Mouse (Mus musculus) embryo, embryonic 10.5 days (tissue): Measurements from ENCODE around the gene Gm20696.
A peak's percentile ranks its signal among the peaks of the same experiment; 100 is the strongest.

ENCODE experiments used
- DNase-seq: peaks from one replicate; pipeline ENCODE4 v3.0.0-alpha.2; 2015; ENCODE audit warnings: low spot score

The Gm20696 gene

GRCm38 (mm10) chr6:99624542-99624941 lies 42.1 kb downstream of the Gm20696 start:
- DNase-seq = no peak

DNA sequence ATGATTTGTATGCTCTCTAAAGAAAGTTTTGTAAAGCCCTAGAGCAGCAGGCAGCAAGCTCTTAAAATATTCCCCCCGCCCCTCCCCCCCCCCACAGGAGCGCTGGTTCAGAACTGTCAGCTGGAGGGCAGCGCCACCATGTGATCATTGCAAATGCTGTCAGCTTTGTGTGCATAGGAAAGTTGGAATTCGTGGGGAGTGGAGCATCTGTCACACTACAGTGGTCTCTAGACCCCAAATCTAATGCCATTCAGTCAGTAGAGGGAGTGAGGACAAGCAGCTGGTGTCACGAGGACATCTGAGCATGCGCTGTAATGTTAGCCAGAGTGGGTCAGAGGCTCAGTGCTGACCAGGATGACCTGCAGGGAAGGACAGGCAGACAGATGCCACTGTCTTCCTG lies 43.0 kb downstream of the Gm20696 start:
- DNase-seq = peak; percentile 77

DNA sequence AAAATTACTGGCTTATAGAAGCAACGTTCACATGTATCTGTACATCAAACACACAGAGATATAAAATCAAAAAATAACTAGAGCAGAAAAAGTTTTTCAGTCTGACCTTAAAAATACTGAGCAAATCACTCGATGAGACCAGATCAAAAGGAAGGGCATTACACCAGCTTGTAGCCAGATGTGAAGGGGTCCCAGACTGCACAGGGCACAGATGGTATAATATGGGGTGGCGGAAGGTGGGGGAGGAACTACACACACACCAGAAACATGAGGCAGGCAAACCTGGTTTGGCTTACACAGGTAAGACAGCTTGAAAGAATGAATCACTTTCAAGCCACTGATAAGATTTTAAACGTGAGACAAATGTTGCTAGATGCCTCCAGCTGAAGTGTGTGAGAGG lies 45.4 kb downstream of the Gm20696 start:
- DNase-seq = no peak

- no peak for DNase-seq
These were observed 46.1 kb downstream of the Gm20696 start for GRCm38 (mm10) chr6:99620471-99620870.

- DNase-seq = no peak
These were observed 46.6 kb downstream of the Gm20696 start for GRCm38 (mm10) chr6:99619964-99620363.

GRCm38 (mm10) chr6:99619466-99619865 lies 47.1 kb downstream of the Gm20696 start:
- no peak for DNase-seq

- DNase-seq = no peak
These were observed 48.7 kb downstream of the Gm20696 start for GRCm38 (mm10) chr6:99617867-99618266.

DNA sequence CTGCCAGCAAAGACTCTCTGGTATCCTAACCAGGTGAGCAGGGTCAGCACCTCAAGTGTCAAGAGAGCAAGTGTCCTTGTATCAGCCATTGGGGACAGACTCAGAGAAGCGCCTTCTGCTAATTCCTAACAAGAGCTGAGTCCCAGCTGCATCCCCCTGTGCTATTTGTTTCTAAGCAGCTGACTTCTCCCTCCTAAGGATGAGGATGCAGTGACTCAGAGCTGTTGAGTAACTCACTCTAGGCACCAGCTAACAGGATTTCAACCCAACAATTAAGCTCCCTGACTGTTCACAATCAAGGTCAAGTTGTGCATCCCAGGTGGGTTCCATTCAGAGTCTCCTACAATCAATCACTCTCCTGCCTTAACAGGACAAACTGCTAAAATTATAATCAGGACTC lies 49.2 kb downstream of the Gm20696 start:
- no peak for DNase-seq

GRCm38 (mm10) chr6:99615272-99615751 lies 51.3 kb downstream of the Gm20696 start:
- peak; percentile 72 for DNase-seq

DNA sequence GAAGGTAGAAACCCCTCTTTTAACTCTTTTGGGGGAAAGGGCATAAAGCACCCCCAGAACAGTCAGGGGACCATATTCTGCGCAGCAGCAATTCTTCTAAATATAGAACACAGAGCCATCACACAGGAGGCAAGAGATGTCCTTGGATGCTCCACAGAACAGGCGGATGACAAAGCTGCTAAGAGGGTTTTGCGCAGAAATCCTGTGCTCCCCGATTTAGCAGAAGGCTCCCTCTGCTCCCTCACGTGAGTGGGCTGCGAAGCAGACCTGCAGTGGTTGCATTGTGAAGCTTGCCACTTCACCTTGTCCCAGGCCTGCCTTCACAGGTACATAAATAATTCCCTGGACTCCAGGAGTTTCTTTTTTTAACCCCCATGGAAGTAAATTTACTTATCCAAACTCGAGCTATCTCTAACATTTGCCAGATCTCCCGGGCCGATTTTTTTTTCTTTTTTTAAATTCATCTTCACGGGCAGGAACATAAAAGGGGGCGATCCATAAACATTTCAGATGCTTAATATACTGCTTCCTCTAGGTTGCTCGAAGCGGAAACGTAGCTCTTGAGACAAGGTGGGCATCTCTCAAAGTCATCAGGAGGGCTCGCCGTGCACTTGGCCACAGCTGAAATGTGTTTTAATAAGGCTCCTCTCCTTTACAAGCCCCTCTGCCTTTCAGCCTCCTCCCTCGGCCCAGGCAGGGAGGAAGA lies 51.9 kb downstream of the Gm20696 start:
- DNase-seq = no peak

- no peak for DNase-seq
These were observed 54.7 kb downstream of the Gm20696 start for GRCm38 (mm10) chr6:99611866-99612265.

DNA sequence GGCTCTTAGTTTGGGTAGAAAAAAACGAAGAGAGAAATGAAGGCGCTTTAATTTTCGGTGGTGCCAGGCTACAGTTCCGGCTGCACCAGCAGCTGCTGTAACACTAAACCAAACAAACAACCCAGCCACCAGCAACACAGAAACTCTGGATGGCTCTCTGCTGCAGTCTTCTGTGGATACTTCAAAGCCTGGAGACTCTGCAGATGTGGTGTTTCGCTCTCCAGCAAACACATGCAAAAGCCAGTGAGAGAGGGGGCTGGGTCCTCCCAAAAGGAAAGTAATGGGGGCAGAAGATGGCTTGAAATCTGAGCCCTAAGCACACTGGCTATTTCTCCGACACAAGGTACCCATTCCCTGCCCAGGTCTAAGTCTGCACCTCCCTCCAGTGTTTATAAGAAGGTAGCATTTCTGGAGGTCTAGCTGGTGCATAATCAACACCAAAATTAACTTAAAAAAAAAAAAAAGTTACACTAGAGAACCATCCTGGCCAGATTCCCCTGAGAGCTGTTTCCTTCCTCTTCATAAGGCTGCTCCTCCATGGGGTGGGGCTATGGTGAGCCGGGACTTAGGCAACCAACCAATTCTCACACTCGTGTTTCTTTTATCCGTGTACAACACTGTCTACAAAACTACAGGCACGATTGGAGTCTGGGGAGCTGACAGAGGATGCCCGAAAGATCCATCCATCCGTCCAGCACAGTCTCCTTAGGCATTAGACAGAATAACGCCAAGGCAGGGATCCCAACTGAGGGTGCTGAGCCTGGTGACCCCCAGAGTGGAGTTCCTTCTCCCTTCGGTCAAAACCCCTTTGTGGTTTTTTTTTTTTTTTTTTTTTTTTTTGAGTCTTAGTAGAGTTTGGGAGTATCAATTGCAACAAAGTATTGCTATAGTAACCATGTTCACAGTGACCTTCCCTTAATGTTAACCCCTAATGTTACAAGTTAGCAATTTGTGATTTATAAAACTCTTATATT lies 55.9 kb downstream of the Gm20696 start:
- DNase-seq = peak; percentile 66

DNA sequence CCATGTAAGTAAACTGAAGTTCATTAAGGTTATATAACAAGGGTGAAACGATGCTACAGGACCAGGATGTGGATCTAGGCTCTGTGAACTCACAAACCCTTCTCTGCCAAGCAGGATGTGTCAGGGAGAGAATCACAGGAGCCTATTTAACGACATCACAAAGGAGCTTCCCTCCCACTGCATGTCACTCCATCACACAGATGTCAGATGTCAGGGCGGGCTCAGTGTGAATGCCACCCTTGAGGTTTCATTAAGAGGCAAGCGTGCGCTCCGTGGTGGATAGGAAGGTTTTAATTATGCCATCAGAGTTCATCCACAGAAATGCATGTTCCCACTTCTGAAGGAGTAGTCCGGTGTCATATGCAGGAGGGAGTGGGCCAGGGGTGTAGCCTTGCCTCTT lies 60.5 kb downstream of the Gm20696 start:
- DNase-seq = no peak

DNA sequence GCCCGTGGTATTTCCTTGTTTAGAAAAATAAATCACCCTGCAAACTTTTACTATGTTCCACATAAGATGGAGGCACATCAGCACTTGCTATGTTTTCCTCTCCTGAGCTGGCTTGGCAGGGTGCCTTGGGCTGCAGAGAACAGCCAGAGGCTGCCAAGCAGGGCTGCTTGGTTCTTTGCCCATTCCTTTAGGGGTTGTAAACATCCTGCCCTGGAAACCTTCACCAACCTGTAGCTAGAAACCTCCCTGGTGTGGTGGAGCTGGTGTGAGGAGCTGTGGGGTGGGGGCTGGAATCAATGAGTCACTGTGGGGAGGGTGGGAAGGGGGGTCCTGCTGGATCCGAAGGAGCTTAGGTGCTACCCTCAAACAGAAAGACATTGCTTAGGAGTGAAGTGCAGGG lies 61.8 kb downstream of the Gm20696 start:
- DNase-seq = no peak

- DNase-seq = no peak
These were observed 64.2 kb downstream of the Gm20696 start for GRCm38 (mm10) chr6:99602434-99602833.

DNA sequence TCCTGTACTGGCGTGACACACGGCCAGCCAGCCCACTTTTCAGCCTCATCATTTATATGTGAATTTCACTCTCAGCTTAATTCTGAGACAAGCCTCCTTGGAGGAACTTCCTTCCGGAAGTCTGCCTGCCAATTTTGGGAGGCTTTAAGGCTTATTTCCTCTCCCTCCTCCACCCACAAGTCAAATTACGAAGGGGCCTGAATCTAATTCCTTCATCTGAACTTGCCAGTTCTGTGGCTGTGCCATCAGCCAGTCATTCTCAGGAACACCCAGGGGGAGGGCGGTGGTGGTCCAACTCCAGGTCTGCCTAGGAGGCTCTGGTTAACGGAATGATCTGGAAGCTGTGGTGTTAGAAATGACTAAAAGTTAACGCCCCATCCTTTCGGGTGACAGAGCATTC lies 65.7 kb downstream of the Gm20696 start:
- DNase-seq = no peak

DNA sequence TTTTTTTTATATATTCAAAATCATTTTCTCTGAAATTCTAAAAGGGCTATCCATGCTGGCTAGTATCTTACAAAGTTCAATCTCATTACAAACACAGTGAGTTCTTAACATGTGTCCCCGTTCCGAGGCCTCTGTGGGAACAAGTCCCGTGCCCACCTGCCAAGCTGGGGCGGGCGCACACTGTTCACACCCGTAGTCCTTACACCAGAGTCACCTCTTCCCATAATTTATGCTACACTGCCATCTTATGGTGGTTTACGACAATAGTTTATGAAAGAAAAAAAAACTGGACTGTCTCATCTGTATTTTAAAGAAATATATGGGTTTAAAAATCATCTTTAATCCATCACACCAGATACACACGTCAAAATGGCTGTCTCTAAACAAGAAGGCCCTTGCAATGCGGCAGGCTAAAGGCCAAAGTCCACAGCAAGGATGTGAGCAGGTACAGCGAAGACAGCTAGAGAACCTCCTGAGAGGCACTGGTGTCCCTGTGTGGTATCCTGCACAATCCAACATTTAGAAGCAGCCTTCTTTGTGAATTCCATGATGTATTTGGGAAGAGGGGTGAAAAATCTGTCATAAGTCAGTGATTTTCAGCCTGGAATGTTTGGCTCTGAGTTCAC lies 66.3 kb downstream of the Gm20696 start:
- DNase-seq = peak; percentile 83

DNA sequence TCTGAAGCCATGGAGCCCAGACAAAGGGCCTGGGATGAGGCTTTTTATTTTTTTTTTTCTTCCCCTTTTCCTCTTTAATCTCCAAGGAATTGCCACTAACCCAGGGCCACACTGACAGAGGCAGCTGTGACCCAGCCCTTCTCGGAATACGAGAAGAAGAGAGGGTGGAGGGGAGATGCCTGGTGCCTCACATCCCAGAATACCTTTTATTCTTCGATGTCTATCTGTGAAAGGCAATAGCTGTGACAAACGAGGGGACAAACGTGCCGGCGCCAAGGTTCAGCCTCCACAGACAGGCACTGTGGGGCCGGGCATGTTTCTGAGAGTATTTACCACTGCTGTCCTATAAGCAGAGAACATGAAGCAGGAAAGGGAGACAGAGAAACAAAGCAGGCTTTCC lies 66.9 kb downstream of the Gm20696 start:
- no peak for DNase-seq

- no peak for DNase-seq
These were observed 67.4 kb downstream of the Gm20696 start for GRCm38 (mm10) chr6:99599229-99599628.

DNA sequence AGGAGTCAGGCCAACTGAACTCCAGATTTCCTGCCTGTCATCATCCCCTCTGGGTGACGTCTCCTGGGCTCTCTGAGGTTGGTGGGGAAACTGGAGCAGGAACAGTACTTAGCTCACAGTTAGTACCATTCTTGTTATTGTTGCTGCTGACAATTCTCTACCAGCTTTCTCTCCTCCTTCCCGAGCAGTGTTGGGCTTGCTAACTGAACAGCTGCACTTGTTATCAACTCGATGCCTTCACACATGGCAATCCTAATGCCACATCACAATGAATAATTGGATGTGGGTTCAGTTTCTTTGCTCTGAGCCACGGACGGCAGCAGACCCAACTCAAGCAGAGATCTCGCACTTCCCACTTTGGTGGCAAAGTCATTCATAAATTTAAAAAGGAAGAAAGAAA lies 89.6 kb downstream of the Gm20696 start:
- DNase-seq = no peak

- DNase-seq = no peak
These were observed 91.0 kb downstream of the Gm20696 start for GRCm38 (mm10) chr6:99575633-99576032.

GRCm38 (mm10) chr6:99573343-99573742 lies 93.3 kb downstream of the Gm20696 start:
- DNase-seq = no peak

DNA sequence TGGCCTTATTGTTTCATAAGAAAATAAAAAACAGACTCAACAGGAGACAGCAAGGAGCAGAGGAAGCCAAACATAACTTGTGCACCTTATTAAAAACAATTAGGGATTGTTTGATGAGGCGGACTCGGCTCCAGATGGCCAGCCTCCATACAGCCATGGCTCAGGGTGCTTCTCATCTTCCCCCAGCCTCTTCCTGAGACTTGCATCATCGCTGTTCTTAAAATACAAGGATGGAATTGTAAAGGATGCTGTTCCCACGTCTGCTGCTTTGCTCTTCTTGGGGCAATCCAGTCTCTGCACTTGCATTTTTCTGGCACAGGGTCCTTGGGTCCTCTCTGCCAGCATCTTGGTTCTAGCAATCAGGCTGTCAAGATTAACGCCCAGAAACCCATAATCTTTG lies 94.5 kb downstream of the Gm20696 start:
- no peak for DNase-seq
